Mouse (Mus musculus): ENCODE data around the gene Add1. TPM values are rescaled to one million over a fixed set of nuclear protein-coding genes. Genes with fewer than 3 reads are reported as not detected.

Gene Add1
- polyA plus RNA-seq, 1 experiment from 2014 or later = 166 TPM

DNA sequence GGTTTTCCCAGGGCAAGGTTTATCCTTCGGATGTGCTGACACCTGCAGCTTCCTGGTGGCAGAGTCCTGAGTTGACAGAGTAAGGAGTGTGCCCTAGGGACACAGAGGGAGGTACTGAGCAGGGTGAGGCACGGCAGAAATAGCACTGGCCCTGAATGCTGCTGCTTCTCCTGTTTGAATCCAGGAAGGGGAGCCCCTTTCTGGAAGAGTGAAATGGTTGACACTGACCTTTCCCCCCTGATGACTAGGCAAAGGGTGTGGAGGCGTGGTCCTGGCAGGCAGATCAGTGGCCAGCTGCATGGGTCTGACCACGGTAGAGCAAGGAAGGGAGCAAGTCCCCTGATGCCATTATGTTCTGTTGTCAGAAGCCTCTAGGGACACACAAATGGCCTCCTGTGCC, 42.8 kb upstream of the Add1 start:
- DNase-seq (ENCODE audit: low spot score) = no peak
- no peak overlapping the region for H3K27ac ChIP-seq (ENCODE audit: low read depth, low read length)
- no peaks in the 10 kb centered on the region for H3K9me3 ChIP-seq (replicated peaks; ENCODE audit: control insufficient read depth, low read length)
- H3K4me2 ChIP-seq (ENCODE audit: low read length) = no peak overlapping the region
- no peak for ATAC-seq
- WGBS = 60% methylated on average over 4 of the region's 4 CpGs
- H3K9ac ChIP-seq (ENCODE audit: low read length) = no peak overlapping the region
- no peak overlapping the region for H3K4me3 ChIP-seq (ENCODE audit: low read depth, low read length)
- H3K4me1 ChIP-seq (ENCODE audit: control insufficient read depth, insufficient read depth, low read length) = no peaks in the 10 kb centered on the region
- H3K36me3 ChIP-seq (ENCODE audit: control insufficient read depth, insufficient read depth, low read length) = no peaks in the 10 kb centered on the region
- no peaks in the 10 kb centered on the region for H3K27me3 ChIP-seq (replicated peaks; ENCODE audit: control insufficient read depth, insufficient read depth, low read length)

GRCm38 (mm10) chr5:34533066-34533465, 40.4 kb upstream of the Add1 start:
- no peak overlapping the region for H3K4me2 ChIP-seq (ENCODE audit: low read length)
- no peak overlapping the region for H3K9ac ChIP-seq (ENCODE audit: low read length)
- no peaks in the 10 kb centered on the region for H3K27me3 ChIP-seq (replicated peaks; ENCODE audit: control insufficient read depth, insufficient read depth, low read length)
- H3K36me3 ChIP-seq (ENCODE audit: control insufficient read depth, insufficient read depth, low read length) = no peaks in the 10 kb centered on the region
- H3K9me3 ChIP-seq (replicated peaks; ENCODE audit: control insufficient read depth, low read length) = no peaks in the 10 kb centered on the region
- no peak overlapping the region for H3K27ac ChIP-seq (ENCODE audit: low read depth, low read length)
- H3K4me3 ChIP-seq (ENCODE audit: low read depth, low read length) = no peak overlapping the region
- H3K4me1 ChIP-seq (ENCODE audit: control insufficient read depth, insufficient read depth, low read length) = no peaks in the 10 kb centered on the region
- no peak for ATAC-seq
- no peak for DNase-seq (ENCODE audit: low spot score)
- WGBS = 74% methylated on average over 5 of the region's 5 CpGs

DNA sequence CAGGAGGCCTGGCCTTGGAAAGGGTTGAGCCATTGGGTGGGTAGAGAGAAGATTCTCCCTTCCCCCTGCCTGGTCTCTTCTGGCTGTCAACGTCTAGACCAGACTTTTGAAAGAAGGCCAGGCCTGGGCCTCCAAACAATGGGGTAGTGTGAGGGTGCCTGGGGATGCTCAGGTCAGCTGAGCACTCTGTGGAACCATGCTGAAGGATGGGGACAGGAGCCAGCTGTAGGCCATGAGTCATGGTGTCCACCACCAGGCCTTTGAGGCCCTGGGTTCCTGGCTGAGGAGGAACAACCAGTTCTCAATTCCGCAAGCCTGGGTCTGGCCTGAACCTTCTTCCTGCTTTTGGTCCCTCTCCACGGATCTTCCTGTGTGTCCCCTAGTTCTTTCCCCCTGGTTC, 39.6 kb upstream of the Add1 start:
- H3K4me1 ChIP-seq (ENCODE audit: control insufficient read depth, insufficient read depth, low read length) = no peaks in the 10 kb centered on the region
- no peak overlapping the region for H3K9ac ChIP-seq (ENCODE audit: low read length)
- H3K27ac ChIP-seq (ENCODE audit: low read depth, low read length) = no peak overlapping the region
- H3K4me2 ChIP-seq (ENCODE audit: low read length) = no peak overlapping the region
- H3K9me3 ChIP-seq (replicated peaks; ENCODE audit: control insufficient read depth, low read length) = no peaks in the 10 kb centered on the region
- H3K4me3 ChIP-seq (ENCODE audit: low read depth, low read length) = no peak overlapping the region
- 79% methylated on average over 3 of the region's 3 CpGs for WGBS
- ATAC-seq (no peak), DNase-seq (ENCODE audit: low spot score) (no peak)
- H3K36me3 ChIP-seq (ENCODE audit: control insufficient read depth, insufficient read depth, low read length) = no peaks in the 10 kb centered on the region
- H3K27me3 ChIP-seq (replicated peaks; ENCODE audit: control insufficient read depth, insufficient read depth, low read length) = no peaks in the 10 kb centered on the region

DNA sequence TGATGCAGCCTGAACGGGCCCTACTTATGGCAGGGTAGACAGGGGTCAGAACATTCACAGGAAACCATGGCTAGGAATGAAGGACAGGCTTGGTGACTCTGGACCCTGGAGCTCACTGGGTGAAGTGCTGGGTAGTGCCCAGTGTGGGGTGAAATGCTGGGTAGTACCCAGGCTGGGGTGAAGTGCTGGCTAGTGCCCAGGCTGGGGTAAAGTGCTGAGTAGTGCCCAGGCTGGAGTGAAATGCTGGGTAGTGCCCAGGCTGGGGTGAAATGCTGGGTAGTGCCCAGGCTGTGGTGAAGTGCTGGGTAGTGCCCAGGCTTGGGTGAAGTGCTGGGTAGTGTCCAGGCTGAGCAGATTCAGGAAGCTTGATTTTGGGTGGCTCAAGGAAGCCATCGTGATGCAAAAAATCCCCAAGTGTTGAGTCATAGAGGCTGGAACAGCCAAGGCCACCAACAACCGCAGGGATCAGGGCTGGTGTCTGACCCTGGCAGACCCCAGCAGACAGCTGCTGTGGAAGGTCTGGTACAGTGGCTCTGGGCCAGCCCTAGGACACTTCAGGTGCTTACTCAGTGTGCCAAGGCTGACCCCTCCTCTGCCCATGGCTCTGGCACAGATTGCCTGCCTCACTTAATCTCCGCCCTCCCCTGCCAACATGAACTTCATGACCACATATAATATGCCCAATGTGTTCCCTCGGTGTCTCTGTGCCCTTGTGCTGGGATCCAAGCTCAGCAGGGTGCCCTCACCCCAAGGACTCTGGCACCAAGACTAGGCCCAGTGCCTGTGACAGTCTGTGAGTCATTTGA, 38.5 kb upstream of the Add1 start:
- WGBS = 86% methylated on average over 5 of the region's 5 CpGs
- Histone ChIP-seq H3K4me1 (ENCODE audit: control insufficient read depth, insufficient read depth, low read length) (no peaks in the 10 kb centered on the region), H3K9ac (ENCODE audit: low read length) (no peak overlapping the region), H3K4me2 (ENCODE audit: low read length) (no peak overlapping the region), H3K9me3 (replicated peaks; ENCODE audit: control insufficient read depth, low read length) (no peaks in the 10 kb centered on the region), H3K4me3 (ENCODE audit: low read depth, low read length) (no peak overlapping the region), H3K36me3 (ENCODE audit: control insufficient read depth, insufficient read depth, low read length) (no peaks in the 10 kb centered on the region), H3K27ac (ENCODE audit: low read depth, low read length) (no peak overlapping the region), H3K27me3 (replicated peaks; ENCODE audit: control insufficient read depth, insufficient read depth, low read length) (no peaks in the 10 kb centered on the region)
- no peak for ATAC-seq
- DNase-seq (ENCODE audit: low spot score) = no peak

DNA sequence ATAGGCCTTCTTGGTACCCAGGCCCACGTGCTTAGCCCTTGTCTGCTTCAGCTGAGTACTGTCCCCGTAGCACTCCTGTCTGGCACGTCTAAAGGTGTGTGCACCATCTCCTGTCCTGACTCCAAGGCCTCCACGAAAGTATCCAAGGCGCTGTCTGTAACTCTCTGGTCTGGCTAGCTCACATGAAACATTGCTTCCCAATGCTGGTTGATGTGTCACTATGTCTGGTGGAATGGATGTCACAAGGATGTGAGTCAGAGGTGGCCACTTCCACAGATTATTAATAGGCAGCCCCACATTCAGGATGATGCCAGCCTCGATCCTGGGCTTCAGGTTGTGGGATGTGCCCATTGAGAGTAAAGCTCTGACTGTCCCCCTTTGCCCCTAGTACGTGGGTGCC, 37.6 kb upstream of the Add1 start:
- no peak for ATAC-seq
- DNase-seq (ENCODE audit: low spot score) = no peak
- no peaks in the 10 kb centered on the region for H3K4me1 ChIP-seq (ENCODE audit: control insufficient read depth, insufficient read depth, low read length)
- H3K4me2 ChIP-seq (ENCODE audit: low read length) = no peak overlapping the region
- H3K27me3 ChIP-seq (replicated peaks; ENCODE audit: control insufficient read depth, insufficient read depth, low read length) = no peaks in the 10 kb centered on the region
- WGBS = 81% methylated on average over 7 of the region's 7 CpGs
- no peak overlapping the region for H3K9ac ChIP-seq (ENCODE audit: low read length)
- H3K9me3 ChIP-seq (replicated peaks; ENCODE audit: control insufficient read depth, low read length) = no peaks in the 10 kb centered on the region
- H3K4me3 ChIP-seq (ENCODE audit: low read depth, low read length) = no peak overlapping the region
- no peak overlapping the region for H3K27ac ChIP-seq (ENCODE audit: low read depth, low read length)
- H3K36me3 ChIP-seq (ENCODE audit: control insufficient read depth, insufficient read depth, low read length) = no peaks in the 10 kb centered on the region

DNA sequence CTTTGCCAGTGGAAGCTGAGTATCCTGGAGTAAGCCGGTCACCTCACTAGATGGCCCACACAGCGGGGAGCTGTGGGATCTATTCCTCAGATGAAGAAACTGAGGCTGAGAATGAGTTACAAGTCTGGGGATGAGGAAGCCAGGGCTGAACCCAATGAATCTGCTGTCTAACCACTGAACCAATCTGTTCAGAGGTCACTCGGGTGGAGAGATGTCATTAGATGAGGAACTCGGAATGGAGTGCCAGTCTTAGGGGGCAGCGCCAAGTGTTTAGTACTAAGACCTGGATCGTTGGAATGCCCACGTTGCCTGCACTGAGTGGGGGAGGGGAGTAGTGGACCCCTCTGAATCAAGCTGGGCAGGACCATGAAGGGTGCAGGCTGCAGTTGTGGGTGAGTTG, 35.4 kb upstream of the Add1 start:
- Histone ChIP-seq H3K36me3 (ENCODE audit: control insufficient read depth, insufficient read depth, low read length) (no peaks in the 10 kb centered on the region), H3K9ac (ENCODE audit: low read length) (no peak overlapping the region), H3K27ac (ENCODE audit: low read depth, low read length) (no peak overlapping the region), H3K9me3 (replicated peaks; ENCODE audit: control insufficient read depth, low read length) (no peaks in the 10 kb centered on the region), H3K4me1 (ENCODE audit: control insufficient read depth, insufficient read depth, low read length) (no peaks in the 10 kb centered on the region), H3K27me3 (replicated peaks; ENCODE audit: control insufficient read depth, insufficient read depth, low read length) (no peaks in the 10 kb centered on the region), H3K4me3 (ENCODE audit: low read depth, low read length) (no peak overlapping the region), H3K4me2 (ENCODE audit: low read length) (no peak overlapping the region)
- ATAC-seq (no peak), DNase-seq (ENCODE audit: low spot score) (no peak)
- WGBS = 78% methylated on average over 7 of the region's 7 CpGs

DNA sequence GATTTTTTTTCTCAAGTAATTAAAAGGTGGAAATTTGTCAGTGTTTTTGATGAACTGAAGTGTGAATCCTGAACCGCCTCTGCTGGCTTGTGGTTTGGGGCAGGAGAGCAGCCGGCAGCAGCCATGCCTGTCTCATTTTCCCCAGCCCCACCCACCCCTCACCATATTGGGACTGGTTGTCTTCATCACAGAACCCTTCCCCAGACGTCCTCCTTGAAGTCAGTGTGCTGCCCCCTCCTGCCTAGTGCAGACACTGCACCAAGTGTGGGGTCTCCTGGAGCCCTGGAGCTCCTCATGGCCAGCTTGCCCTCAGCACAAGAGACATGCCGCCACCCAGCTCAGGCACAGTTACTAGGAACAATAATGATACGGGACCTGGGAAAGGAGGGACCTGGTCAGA, 34.9 kb upstream of the Add1 start:
- DNase-seq (ENCODE audit: low spot score) = no peak
- WGBS = 37% methylated on average over 5 of the region's 5 CpGs
- no peaks in the 10 kb centered on the region for H3K27me3 ChIP-seq (replicated peaks; ENCODE audit: control insufficient read depth, insufficient read depth, low read length)
- H3K27ac ChIP-seq (ENCODE audit: low read depth, low read length) = no peak overlapping the region
- H3K36me3 ChIP-seq (ENCODE audit: control insufficient read depth, insufficient read depth, low read length) = no peaks in the 10 kb centered on the region
- no peak overlapping the region for H3K4me2 ChIP-seq (ENCODE audit: low read length)
- H3K9me3 ChIP-seq (replicated peaks; ENCODE audit: control insufficient read depth, low read length) = no peaks in the 10 kb centered on the region
- no peaks in the 10 kb centered on the region for H3K4me1 ChIP-seq (ENCODE audit: control insufficient read depth, insufficient read depth, low read length)
- no peak overlapping the region for H3K4me3 ChIP-seq (ENCODE audit: low read depth, low read length)
- H3K9ac ChIP-seq (ENCODE audit: low read length) = no peak overlapping the region
- no peak for ATAC-seq

DNA sequence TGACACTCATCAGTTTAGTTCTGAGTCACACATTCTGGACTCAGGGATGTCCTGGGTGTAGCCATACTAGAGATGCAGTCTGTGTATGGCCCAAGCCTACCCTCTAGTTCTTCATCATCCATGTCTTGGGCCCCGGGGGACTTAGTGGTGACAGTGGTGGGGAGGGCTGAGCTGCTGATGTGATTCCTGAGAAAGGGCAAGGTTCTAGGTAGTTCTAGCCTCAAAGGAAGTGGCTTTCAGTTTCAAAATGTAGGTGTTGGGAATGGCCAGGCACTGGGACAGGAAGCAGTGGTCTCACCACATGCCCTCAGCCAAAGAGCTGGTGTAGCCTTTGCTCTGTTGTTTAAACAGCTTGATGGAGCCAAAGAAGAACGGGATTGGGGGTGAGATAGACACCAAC, 34.3 kb upstream of the Add1 start:
- WGBS = 94% methylated on average over 2 of the region's 2 CpGs
- no peak overlapping the region for H3K4me2 ChIP-seq (ENCODE audit: low read length)
- H3K4me1 ChIP-seq (ENCODE audit: control insufficient read depth, insufficient read depth, low read length) = no peaks in the 10 kb centered on the region
- no peak overlapping the region for H3K4me3 ChIP-seq (ENCODE audit: low read depth, low read length)
- DNase-seq (ENCODE audit: low spot score) = no peak
- no peak overlapping the region for H3K27ac ChIP-seq (ENCODE audit: low read depth, low read length)
- no peaks in the 10 kb centered on the region for H3K36me3 ChIP-seq (ENCODE audit: control insufficient read depth, insufficient read depth, low read length)
- ATAC-seq = no peak
- H3K9ac ChIP-seq (ENCODE audit: low read length) = no peak overlapping the region
- no peaks in the 10 kb centered on the region for H3K9me3 ChIP-seq (replicated peaks; ENCODE audit: control insufficient read depth, low read length)
- no peaks in the 10 kb centered on the region for H3K27me3 ChIP-seq (replicated peaks; ENCODE audit: control insufficient read depth, insufficient read depth, low read length)

DNA sequence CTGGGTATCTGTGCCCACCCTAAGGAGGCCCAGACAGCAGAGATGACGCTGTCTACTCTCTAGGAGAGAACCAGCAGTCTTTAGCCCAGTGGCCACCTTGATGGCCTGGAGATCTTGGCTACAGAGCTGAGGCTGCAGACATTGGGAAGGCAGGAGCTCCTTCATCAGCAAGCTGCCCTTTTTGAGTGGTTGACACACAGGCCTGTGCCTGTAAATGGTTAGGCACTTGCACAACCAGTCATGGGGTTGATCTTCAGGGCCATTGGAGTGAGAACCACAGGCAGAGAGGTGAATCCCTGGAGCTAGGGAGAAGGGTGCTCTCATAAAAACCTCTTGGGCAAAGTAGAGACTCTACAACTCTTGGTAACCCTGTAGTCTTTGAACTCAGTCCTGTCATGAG, 31.3 kb upstream of the Add1 start:
- DNase-seq (ENCODE audit: low spot score) (no peak), ATAC-seq (no peak)
- WGBS = 70% methylated on average over 1 of the region's 1 CpGs
- H3K9me3 ChIP-seq (replicated peaks; ENCODE audit: control insufficient read depth, low read length) = no peaks in the 10 kb centered on the region
- no peak overlapping the region for H3K27ac ChIP-seq (ENCODE audit: low read depth, low read length)
- no peak overlapping the region for H3K4me2 ChIP-seq (ENCODE audit: low read length)
- no peaks in the 10 kb centered on the region for H3K27me3 ChIP-seq (replicated peaks; ENCODE audit: control insufficient read depth, insufficient read depth, low read length)
- no peak overlapping the region for H3K4me3 ChIP-seq (ENCODE audit: low read depth, low read length)
- no peaks in the 10 kb centered on the region for H3K36me3 ChIP-seq (ENCODE audit: control insufficient read depth, insufficient read depth, low read length)
- no peak overlapping the region for H3K9ac ChIP-seq (ENCODE audit: low read length)
- no peaks in the 10 kb centered on the region for H3K4me1 ChIP-seq (ENCODE audit: control insufficient read depth, insufficient read depth, low read length)
